Comparison of ENCODE assay signal across 16 mouse cellular contexts in genomic region chr2:70302905-70303304, GRCm38 (mm10).
"Had no signal": no experiment of that assay in that cellular context is flagged by ENCODE, and none has a peak within 500 bp of the region (broad histone marks: within the 10 kb centered on the region; RNA-seq: fewer than 3 reads in every experiment).

No protein-coding gene starts in this region.

- H3K4me3 ChIP-seq: lung, embryonic 15.5 days; megakaryocyte, embryonic 14.5 days; midbrain, embryonic 12.5 days; midbrain, embryonic 15.5 days; neural tube, embryonic 12.5 days; stomach, embryonic 15.5 days had no signal

- ATAC-seq: lung, postnatal 0 days; midbrain, embryonic 15.5 days had no signal

- H3K27ac ChIP-seq: lung, embryonic 15.5 days; macrophage; midbrain, embryonic 12.5 days; midbrain, embryonic 15.5 days; neural tube, embryonic 12.5 days; stomach, embryonic 15.5 days; stomach, postnatal 0 days had no signal

- DNase-seq: lung, adult 18-20 months; lung, postnatal 14 days; lung, postnatal 36 days; right cerebral cortex, postnatal 14 days; thymus, adult 18-20 months; thymus, postnatal 14 days; thymus, postnatal 36 days had no signal
